Mouse (Mus musculus) limb, embryonic 11.5 days (tissue): Measurements from ENCODE around the gene Atp13a5. TPM values are rescaled to one million over a fixed set of nuclear protein-coding genes. Genes with fewer than 3 reads are reported as not detected.

Experiments used
- ATAC-seq: fragments of 200-750 bp; cut with Nextera tagmentation; 2 replicates; pipeline ENCODE4 v1.8.0; 2017; ENCODE audit warnings: low read depth; ENCODE audit not compliant: insufficient number of reproducible peaks, low FRiP score, low TSS enrichment
- DNase-seq: peaks from one replicate; pipeline ENCODE4 v3.0.0-alpha.2; 2015; ENCODE audit warnings: low spot score
- H3K27ac ChIP-seq: fragments of 300-500 bp; sonication (generic); replicated peaks from 2 replicates; pipeline ENCODE4 v1.5.1; 2014; ENCODE audit warnings: low read depth, mild to moderate bottlenecking, low read length
- H3K27me3 ChIP-seq: fragments of 300-500 bp; sonication (generic); 2 replicates; pipeline ENCODE4 v1.6.1; 2014; ENCODE audit warnings: mild to moderate bottlenecking, low read length, mixed read lengths; ENCODE audit not compliant: control insufficient read depth, insufficient read depth
- H3K36me3 ChIP-seq: fragments of 300-500 bp; sonication (generic); 2 replicates; pipeline ENCODE4 v1.6.1; 2014; ENCODE audit warnings: mild to moderate bottlenecking, low read length, moderate library complexity, mixed read lengths; ENCODE audit not compliant: control insufficient read depth, insufficient read depth
- H3K4me1 ChIP-seq: fragments of 300-500 bp; sonication (generic); 2 replicates; pipeline ENCODE4 v1.6.1; 2014; ENCODE audit warnings: low read length, mixed read lengths; ENCODE audit not compliant: control insufficient read depth, insufficient read depth
- H3K4me2 ChIP-seq: fragments of 300-500 bp; sonication (generic); 2 replicates; pipeline ENCODE4 v1.6.1; 2014; ENCODE audit warnings: low read depth, mild to moderate bottlenecking, moderate library complexity; ENCODE audit not compliant: severe bottlenecking
- H3K4me3 ChIP-seq: fragments of 300-500 bp; sonication (generic); 2 replicates; pipeline ENCODE4 v1.5.1; 2014; ENCODE audit warnings: low read depth, low read length
- H3K9ac ChIP-seq: fragments of 300-500 bp; sonication (generic); 2 replicates; pipeline ENCODE4 v1.6.1; 2014; ENCODE audit warnings: mild to moderate bottlenecking, low read length
- H3K9me3 ChIP-seq: fragments of 300-500 bp; sonication (generic); 2 replicates; pipeline ENCODE4 v1.6.1; 2016; ENCODE audit warnings: low read length; ENCODE audit not compliant: control insufficient read depth
- WGBS: fragments of 180-500 bp; shearing (Covaris S2); extraction: QIAGEN DNeasy Blood & Tissue Kit; methylation state at CpG from one replicate; pipeline ENCODE4 v1.1.7; 2014; 5-methylcytosine and 5-hydroxymethylcytosine counted together
- polyA plus RNA-seq: library from polyadenylated mRNA; unstranded; fragments of >200 nt; fragmentation: Nextera tagmentation; extraction: Ambion mirVana; gene quantifications from 2 replicates; pipeline ENCODE4 v1.2.1, GENCODE M21; 2014

The Atp13a5 gene
- polyA plus RNA-seq, 1 experiment from 2014 or later = not detected

- no peak overlapping the region for H3K4me2 ChIP-seq
- H3K9ac ChIP-seq = no peak overlapping the region
- DNase-seq (no peak), ATAC-seq (no peak)
- H3K4me1 ChIP-seq = 0 out of 2 replicates have a peak, but pooled peaks cover 2% of the 10 kb centered on the region
- H3K36me3 ChIP-seq = no peaks in the 10 kb centered on the region
- H3K27ac ChIP-seq = no peak overlapping the region
- H3K4me3 ChIP-seq = no peak overlapping the region
- 76% methylated on average over 4 of the region's 4 CpGs for WGBS
- H3K27me3 ChIP-seq = no peaks in the 10 kb centered on the region
- H3K9me3 ChIP-seq = no peaks in the 10 kb centered on the region
Measured at GRCm38 (mm10) chr16:29193981-29194380, 184.6 kb downstream of the Atp13a5 start.

GRCm38 (mm10) chr16:29192911-29193310 lies 185.6 kb downstream of the Atp13a5 start:
- no peak for DNase-seq
- H3K27me3 ChIP-seq = no peaks in the 10 kb centered on the region
- no peak overlapping the region for H3K4me2 ChIP-seq
- H3K27ac ChIP-seq = no peak overlapping the region
- no peak overlapping the region for H3K9ac ChIP-seq
- no peak overlapping the region for H3K4me3 ChIP-seq
- 0 out of 2 replicates have a peak, but pooled peaks cover 2% of the 10 kb centered on the region for H3K4me1 ChIP-seq
- H3K9me3 ChIP-seq = no peaks in the 10 kb centered on the region
- ATAC-seq = no peak
- 36% methylated on average over 5 of the region's 5 CpGs for WGBS
- H3K36me3 ChIP-seq = no peaks in the 10 kb centered on the region

Other genes with a start within 250 kb of the Atp13a5 start
- 0.33 and 0.60 TPM in 2 replicates for gene Hrasls, start 169.0 kb downstream of the Atp13a5 start, polyA plus RNA-seq
- not detected in 2 replicates for gene Atp13a4, start 166.1 kb upstream of the Atp13a5 start, polyA plus RNA-seq
- 45.4 and 49.8 TPM in 2 replicates for gene Opa1, start 200.6 kb upstream of the Atp13a5 start, polyA plus RNA-seq